Mouse (Mus musculus) lung, postnatal 10 days (tissue): ENCODE measurements around the gene Cct4.

Source experiments
- DNase-seq: peaks from one replicate; pipeline ENCODE4 v3.0.0; 2021

The Cct4 gene

DNA sequence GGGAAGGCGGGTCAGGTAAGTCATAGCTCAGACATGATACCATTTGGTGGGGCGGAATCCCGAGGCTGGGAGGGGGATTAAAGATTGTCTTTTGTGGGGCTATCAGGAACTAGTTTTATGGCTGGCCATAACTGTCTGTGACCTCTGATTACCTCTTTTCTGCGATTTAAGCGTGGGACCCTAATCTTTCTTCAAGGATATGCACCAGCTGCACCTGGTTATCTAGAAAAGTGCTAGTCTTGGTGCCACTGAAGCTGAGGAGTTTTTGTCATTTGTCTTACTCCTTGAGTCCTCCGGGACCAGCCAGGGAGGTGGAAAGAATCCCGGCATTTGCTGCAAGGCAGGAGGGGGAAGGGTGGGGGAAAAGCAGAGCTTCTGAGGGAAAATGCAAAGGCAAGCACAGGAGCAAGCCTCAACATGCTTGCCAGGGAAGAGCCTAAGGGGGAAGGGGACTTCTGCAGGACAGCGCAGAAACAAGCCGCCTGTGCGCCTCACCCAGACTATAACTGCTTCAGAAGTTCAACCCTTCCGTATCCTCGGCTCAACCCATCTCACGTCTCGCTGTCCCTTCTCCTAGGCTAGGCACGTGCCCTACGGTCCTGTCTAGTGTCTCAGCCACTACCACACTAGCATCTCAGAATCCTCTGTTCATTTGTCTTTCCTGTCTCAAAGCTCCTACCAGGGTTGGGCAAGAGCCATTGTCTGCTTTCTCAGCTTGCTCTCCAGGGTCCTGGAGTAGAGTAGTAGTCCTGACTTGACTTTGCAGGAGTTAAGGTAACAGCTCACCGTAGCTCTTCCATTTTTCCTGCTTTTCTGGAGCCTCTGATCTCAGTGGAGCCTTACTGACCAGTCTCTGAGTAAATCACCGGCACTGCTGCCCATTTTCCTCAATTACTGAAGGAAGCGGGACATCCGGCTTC lies 57.6 kb downstream of the Cct4 start:
- no peak for DNase-seq

- no peak for DNase-seq
Measured at GRCm38 (mm10) chr11:23049642-23050041, 59.3 kb downstream of the Cct4 start.

- DNase-seq: no peak
Measured at GRCm38 (mm10) chr11:23052353-23052752, 62.0 kb downstream of the Cct4 start.
